Mouse (Mus musculus) spleen, embryonic (tissue): ENCODE measurements around the gene Zdhhc18.

ENCODE experiments used
- CTCF ChIA-PET: fragments of 350-600 bp; sonication (Branson Sonifier 250); formaldehyde crosslinking; loops from one replicate; lab custom pipeline; 2022; lab: Charles Lee

The Zdhhc18 gene

DNA sequence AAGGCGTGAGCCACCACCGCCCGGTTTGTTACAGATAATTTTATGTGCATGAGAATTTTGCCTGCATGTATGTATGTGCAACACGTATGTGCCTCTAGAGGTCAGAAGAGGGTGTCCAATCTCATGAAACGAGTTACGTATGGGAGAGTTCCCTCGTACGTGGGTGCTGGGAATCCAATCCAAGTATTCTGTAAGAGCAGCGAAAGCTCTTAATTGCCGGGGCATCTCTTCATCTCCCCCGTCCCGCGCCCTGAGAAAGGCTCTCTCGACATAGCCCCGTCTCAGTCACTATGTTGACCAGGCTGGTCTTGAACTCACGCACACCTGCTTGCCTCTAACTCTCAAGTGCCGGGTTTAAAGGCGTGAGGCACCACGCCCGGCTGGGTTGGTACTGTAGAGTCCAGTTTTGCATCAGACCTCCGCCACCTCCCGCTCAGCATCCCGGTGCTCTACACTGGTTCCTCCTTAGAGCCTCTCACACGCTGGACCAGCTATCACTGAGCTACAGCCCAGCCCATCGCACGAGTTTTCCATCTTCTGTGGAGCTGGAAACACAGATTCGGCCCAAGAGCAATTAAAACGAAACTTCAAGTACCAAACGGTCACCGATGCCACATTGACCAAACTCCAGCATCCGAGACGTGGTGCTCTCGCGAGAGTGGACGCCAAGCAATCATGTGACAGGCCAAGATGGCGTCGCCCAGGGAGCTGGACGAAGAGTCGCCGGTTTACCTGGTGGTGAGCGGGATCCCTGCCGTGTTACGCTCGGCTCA lies 75.7 kb downstream of the Zdhhc18 start, which contains the start of gene Gpatch3:
TSS of gene Gpatch3 (plus strand) at position 676 of the 773 bp plus-strand sequence.
- CTCF ChIA-PET, result interaction anchor here (0.5 to 0.6 kb wide), 2 partner anchors 37 to 262 kb away, joined by 5 to 6 read pairs; no protein-coding TSS in a partner anchor

GRCm38 (mm10) chr4:133570066-133570466 lies 79.9 kb downstream of the Zdhhc18 start:
- CTCF ChIA-PET, result no interaction called here

DNA sequence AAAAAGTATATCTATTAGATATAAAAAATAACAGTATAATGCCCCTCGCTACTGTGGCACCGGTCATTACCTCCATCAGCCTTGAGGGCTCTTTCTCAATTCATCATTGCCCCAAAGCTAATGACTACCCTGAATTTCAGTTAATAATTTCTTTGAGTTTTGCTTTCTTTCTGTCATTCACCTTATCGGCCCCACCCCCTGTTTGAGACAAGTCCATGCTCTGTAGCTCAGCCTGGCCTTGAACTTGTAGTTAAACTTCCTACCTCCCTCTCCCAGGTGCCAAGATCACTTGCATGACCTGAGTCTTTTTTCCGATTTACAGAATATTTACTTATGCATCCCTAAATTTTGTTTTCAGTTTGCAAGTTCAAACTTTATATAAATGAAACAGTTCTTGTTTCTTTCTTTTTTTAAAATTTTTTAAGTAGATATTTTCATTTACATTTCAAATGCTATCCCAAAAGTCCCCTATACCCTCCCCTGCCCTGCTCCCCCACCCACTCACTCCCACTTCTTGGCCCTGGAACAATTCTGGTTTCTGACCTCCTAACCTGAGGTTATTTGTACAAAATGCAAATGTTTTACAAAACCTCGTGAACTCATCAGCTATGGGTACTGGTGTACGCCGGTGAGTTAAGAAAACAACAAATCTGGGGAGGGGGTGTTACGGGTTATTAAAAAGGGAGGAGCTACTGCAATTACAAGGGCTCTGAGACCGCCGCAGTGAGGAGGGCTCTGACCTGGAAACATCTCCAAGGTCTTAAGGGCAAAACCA lies 80.5 kb downstream of the Zdhhc18 start:
- CTCF ChIA-PET, result no interaction called here

DNA sequence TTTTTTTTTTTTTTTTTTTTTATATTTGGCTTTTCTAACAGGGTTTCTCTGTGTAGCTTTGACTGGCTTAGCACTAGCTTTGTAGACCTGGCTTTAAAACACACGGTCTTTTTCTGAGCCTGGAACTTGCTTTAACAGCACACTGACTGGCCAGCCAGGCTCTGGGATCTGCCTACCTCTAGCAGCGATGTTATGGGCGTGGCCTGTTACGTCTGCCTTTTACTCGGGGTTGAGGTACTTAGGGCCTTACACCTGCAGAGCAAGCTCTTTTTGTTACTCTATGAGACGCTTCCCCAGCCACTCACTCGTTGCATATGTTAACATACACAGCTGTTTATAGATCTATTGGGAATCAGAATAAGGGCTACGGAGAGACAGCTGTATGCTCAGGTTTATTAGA lies 82.7 kb downstream of the Zdhhc18 start:
- CTCF ChIA-PET, result no interaction called here

GRCm38 (mm10) chr4:133563123-133563571 lies 86.8 kb downstream of the Zdhhc18 start:
- CTCF ChIA-PET, result no interaction called here

GRCm38 (mm10) chr4:133561622-133562021 lies 88.3 kb downstream of the Zdhhc18 start:
- CTCF ChIA-PET, result no interaction called here

DNA sequence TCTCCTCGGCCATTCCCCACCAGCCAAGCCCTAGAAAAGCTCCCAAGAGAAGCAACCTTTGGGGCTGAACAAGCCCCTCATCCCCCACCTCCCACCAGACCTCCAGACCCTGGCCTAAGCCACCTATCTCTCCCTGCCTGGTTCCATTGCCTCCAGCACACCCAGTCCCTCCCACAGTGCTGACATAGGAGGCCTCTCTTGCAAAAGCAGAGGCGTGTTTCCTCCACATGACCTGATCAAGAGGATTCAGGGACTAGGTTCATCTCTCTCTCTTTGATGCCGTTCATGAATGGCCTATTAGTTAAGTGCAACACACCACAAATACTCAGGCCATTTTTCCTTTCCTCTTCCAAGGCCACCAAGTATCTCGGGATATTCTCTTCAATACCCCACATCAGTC lies 90.1 kb downstream of the Zdhhc18 start:
- CTCF ChIA-PET, result interaction anchor here (0.7 kb wide), 1 partner anchor 585 kb away, joined by 8 read pairs; no protein-coding TSS in a partner anchor

DNA sequence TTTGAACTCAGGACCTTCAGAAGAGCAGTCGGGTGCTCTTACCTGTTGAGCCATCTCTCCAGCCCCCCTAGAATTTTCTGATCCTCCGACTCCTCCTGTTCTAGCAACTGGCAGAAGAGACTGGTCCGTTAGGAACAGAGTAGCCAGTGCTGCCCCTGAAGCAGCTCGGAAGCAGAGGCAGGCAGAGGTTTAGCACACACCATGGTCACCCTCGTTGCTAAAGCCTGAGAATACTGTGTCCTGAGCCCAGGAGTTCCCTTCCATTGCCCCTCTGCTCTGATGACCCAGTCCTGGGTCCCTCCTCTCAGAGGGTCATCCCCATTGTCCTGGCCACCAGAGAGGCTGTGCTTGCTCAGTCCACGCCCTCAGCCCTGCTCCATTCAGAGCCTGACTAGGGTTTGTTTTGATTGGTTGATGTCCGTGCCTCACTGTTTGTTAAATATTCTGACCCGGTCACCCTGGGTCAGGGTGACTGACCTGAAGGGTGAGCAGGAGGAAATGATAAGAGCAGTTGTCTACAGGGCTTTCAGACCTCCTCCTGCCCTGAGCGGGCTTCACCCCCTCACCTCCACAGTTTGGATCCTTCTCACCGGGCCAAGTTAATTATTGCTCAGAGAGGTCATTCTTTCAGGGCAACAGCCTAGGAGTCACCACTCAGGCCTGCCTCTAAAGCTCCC lies 92.8 kb downstream of the Zdhhc18 start:
- CTCF ChIA-PET, result interaction anchor here (0.5 kb wide), 1 partner anchor 295 kb away, joined by 16 read pairs; no protein-coding TSS in a partner anchor
